Mouse (Mus musculus) T-helper 1 cell (primary cell): Measurements from ENCODE around the gene Kif22.

Source experiments
- in situ Hi-C: fragments of 300-600 bp; cut with MboI, MseI; formaldehyde crosslinking; loops from one replicate; pipeline ENCODE4 v1.15.1; 2025; ENCODE audit warnings: high pct_unique_total_duplicates

Kif22 gene

DNA sequence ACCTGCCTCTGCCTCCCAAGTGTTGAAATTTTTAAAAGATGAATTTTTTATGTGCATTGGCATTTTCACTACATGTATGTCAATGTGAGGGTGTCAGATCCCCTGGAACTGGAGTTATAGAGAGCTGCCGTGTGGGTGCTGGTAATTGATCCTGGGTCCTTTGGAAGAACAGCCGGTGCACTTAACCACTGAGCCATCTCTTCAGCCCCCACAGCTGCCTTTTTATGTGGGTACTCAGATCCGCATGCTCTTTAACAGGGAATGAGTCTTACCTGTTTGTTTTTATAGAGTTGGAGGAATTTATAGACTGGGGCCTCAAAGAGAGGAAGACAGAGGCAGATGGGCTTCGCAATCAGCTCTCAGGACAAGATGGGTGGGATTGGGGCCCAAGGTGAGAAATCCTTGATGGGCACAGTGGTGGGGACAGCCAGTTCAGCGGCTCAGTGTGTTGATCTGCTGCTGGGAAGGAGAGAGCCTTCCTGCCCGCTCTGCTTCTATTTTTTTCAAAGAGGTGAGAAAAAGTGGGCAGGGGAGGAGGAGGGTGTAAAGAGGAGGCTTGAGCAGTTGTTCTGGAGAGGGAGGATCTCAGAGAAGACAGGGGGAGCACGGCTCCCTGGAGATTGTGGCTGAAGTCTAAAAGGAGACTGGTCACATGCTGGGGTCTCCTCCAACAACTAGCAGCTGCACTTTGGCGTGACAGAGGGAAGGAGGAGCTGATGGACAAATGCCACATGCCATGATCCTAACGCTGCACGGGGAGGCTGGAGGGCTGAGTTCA, 57.4 kb downstream of the Kif22 start:
- in situ Hi-C loops, result no loop called here

GRCm38 (mm10) chr7:126983113-126983512, 59.2 kb downstream of the Kif22 start:
- in situ Hi-C loops, result no loop called here

DNA sequence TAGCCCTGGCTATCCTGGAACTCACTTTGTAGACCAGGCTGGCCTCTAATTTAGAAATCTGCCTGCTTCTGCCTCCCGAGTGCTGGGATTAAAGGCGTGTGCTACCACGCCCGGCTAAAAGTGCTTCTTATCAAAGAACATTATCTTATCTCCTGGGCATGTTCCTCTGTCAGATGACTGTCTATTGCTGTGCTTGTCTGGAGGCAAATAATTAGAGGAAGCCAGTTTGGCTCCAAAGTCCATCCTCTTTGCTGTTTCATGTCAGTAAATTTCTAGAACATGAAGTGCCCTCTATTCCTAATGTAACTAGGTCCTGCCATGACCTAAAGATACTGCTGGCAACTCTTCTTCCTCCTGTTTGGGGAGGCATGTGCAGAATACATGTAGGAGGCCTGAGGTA, 60.2 kb downstream of the Kif22 start:
- in situ Hi-C loops, result no loop called here

GRCm38 (mm10) chr7:126981601-126982000, 60.7 kb downstream of the Kif22 start:
- in situ Hi-C loops, result no loop called here

GRCm38 (mm10) chr7:126978841-126979240, 63.4 kb downstream of the Kif22 start:
- in situ Hi-C loops, result no loop called here
